Mouse (Mus musculus): Measurements from ENCODE around the gene Edil3. TPM values are rescaled to one million over a fixed set of nuclear protein-coding genes. Genes with fewer than 3 reads are reported as not detected.
A peak's percentile ranks its signal among the peaks of the same experiment; 100 is the strongest.

Edil3 gene
- polyA plus RNA-seq, 1 experiment from 2014 or later: 5.6 TPM

DNA sequence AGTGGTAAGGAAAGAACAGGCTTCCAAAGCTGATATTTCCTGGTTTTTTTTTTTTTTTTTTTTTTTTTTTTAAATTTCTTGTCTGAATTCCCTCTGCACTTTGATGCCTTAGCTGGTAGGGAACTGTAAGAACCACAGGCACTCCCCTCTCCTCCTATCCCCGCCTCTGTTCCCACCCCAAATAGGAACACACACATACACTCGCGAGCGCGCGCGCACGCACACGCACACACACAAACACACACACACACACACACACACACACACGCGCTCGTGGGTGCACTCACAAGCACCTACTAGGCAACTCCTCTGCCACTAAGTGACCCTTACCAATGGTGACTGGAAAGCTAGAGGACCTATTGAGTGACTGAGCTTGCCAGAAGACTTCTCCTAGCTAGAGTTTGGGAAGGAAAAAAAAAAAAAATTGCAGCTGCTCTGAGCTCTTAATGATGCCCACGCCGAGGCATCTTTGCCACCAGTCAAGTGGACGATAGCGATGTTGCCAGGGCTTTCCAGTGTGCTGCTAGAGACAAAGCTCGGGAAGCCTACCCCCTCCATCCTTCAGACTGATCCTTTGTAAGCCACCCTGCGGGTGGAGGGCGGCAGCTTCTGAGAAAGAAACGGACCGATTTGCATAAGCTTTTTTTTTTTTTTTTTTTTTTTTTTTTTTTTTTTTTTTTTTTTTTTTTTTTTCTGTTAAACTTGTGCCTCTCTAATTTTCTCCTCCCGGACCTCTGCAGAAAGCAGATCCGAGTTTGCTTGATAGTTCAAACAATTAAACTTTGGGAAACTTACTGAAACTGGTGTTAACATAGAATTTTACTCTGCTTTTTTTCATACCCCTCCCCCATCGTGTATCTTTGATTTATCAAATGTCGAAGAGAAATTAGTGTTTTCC is 2.5 kb downstream of the Edil3 start:
- H3K4me3 ChIP-seq (ENCODE audit: low read length): peak overlapping the region; percentile 65
- H3K9me3 ChIP-seq (ENCODE audit: low read length): no peaks in the 10 kb centered on the region
- peak overlapping the region; percentile 94 for H3K4me2 ChIP-seq (replicated peaks; ENCODE audit: low read depth, low read length)
- no peak overlapping the region for H3K27ac ChIP-seq (ENCODE audit: low read length)
- H3K27me3 ChIP-seq (ENCODE audit: insufficient read depth, low read length): peaks cover 15% of the 10 kb centered on the region; the same call in 1 of the 2 replicates
- H3K36me3 ChIP-seq (ENCODE audit: insufficient read depth, low read length): no peaks in the 10 kb centered on the region
- ATAC-seq (ENCODE audit: low FRiP score, low TSS enrichment): peak; percentile 47
- WGBS: under 1% methylated on average over 25 of the region's 25 CpGs
- H3K9ac ChIP-seq (replicated peaks; ENCODE audit: low read length): peak overlapping the region; percentile 57
- H3K4me1 ChIP-seq (ENCODE audit: insufficient read depth, low read length): peaks cover 10% of the 10 kb centered on the region

DNA sequence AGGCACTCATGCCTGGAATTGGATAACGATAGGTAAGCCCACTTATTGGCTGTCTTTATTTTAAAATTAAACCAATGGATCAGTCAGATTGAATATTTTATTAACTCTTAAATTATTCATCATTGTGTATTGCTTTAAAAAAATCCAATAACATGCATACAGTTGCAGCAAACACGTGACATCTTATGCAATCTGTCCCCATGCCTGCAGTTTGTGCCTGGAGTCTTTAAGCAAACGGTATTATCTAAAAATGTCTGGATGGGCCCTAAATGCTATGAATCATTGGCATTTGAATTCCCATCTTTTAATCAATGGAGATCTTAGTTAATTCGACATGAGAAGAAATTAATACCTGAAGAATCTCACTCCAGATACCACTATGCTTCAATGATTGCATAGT is 3.2 kb downstream of the Edil3 start:
- Histone ChIP-seq H3K4me3 (ENCODE audit: low read length) (no peak overlapping the region), H3K9me3 (ENCODE audit: low read length) (no peaks in the 10 kb centered on the region)
- no peak for ATAC-seq (ENCODE audit: low FRiP score, low TSS enrichment)

GRCm38 (mm10) chr13:88828362-88828761 is 7.1 kb downstream of the Edil3 start:
- Histone ChIP-seq H3K9ac (replicated peaks; ENCODE audit: low read length) (no peak overlapping the region), H3K4me2 (replicated peaks; ENCODE audit: low read depth, low read length) (no peak overlapping the region; the same call in 1 of the 2 replicates), H3K36me3 (ENCODE audit: insufficient read depth, low read length) (no peaks in the 10 kb centered on the region), H3K4me3 (ENCODE audit: low read length) (peak overlapping the region; percentile 9; the same call in 1 of the 2 replicates), H3K27me3 (ENCODE audit: insufficient read depth, low read length) (no peaks in the 10 kb centered on the region), H3K9me3 (ENCODE audit: low read length) (no peaks in the 10 kb centered on the region), H3K4me1 (ENCODE audit: insufficient read depth, low read length) (peaks cover 4% of the 10 kb centered on the region; the same call in 1 of the 2 replicates), H3K27ac (ENCODE audit: low read length) (no peak overlapping the region)
- no peak for ATAC-seq (ENCODE audit: low FRiP score, low TSS enrichment)
- WGBS: 47% methylated on average over 10 of the region's 10 CpGs

More for the DNA sequence above, 3.2 kb downstream of the Edil3 start:
- Histone ChIP-seq H3K4me1 (ENCODE audit: insufficient read depth, low read length) (peaks cover 10% of the 10 kb centered on the region), H3K4me2 (replicated peaks; ENCODE audit: low read depth, low read length) (peak overlapping the region; percentile 94; the same call in 1 of the 2 replicates), H3K27ac (ENCODE audit: low read length) (no peak overlapping the region), H3K27me3 (ENCODE audit: insufficient read depth, low read length) (peaks cover 15% of the 10 kb centered on the region; the same call in 1 of the 2 replicates), H3K36me3 (ENCODE audit: insufficient read depth, low read length) (no peaks in the 10 kb centered on the region), H3K9ac (replicated peaks; ENCODE audit: low read length) (no peak overlapping the region)
- 24% methylated on average over 4 of the region's 4 CpGs for WGBS

GRCm38 (mm10) chr13:88833732-88834131 is 12.5 kb downstream of the Edil3 start:
- no peak overlapping the region for H3K4me2 ChIP-seq (replicated peaks; ENCODE audit: low read depth, low read length)
- H3K36me3 ChIP-seq (ENCODE audit: insufficient read depth, low read length): no peaks in the 10 kb centered on the region
- H3K27ac ChIP-seq (ENCODE audit: low read length): no peak overlapping the region
- no peaks in the 10 kb centered on the region for H3K9me3 ChIP-seq (ENCODE audit: low read length)
- WGBS: 81% methylated on average over 1 of the region's 1 CpGs
- no peak overlapping the region for H3K4me3 ChIP-seq (ENCODE audit: low read length)
- H3K4me1 ChIP-seq (ENCODE audit: insufficient read depth, low read length): no peaks in the 10 kb centered on the region
- H3K27me3 ChIP-seq (ENCODE audit: insufficient read depth, low read length): no peaks in the 10 kb centered on the region
- H3K9ac ChIP-seq (replicated peaks; ENCODE audit: low read length): no peak overlapping the region
- no peak for ATAC-seq (ENCODE audit: low FRiP score, low TSS enrichment)

DNA sequence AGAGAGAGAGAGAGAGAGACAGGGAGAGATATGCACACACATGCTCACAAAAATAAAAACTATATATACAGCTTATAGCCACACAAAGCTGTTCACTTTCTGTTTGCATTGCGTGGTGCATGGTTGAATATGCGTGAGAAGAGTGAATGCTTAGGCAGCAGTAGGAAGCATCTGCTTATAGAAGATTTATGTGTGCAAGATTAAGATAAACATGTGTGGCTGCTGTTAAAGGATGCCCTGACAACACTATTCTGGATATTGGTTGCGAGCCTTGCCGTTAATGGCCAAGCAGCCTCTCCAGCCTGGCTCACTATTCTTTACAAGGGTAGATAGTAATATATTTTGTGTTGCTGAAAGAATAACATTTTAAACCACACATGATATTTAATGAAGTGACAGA is 28.5 kb downstream of the Edil3 start:
- Histone ChIP-seq H3K27ac (ENCODE audit: low read length) (no peak overlapping the region), H3K4me2 (replicated peaks; ENCODE audit: low read depth, low read length) (no peak overlapping the region), H3K4me3 (ENCODE audit: low read length) (no peak overlapping the region), H3K4me1 (ENCODE audit: insufficient read depth, low read length) (no peaks in the 10 kb centered on the region), H3K36me3 (ENCODE audit: insufficient read depth, low read length) (no peaks in the 10 kb centered on the region), H3K27me3 (ENCODE audit: insufficient read depth, low read length) (no peaks in the 10 kb centered on the region), H3K9me3 (ENCODE audit: low read length) (no peaks in the 10 kb centered on the region), H3K9ac (replicated peaks; ENCODE audit: low read length) (no peak overlapping the region)
- WGBS: 54% methylated on average over 4 of the region's 4 CpGs
- ATAC-seq (ENCODE audit: low FRiP score, low TSS enrichment): no peak

GRCm38 (mm10) chr13:88879960-88880359 is 58.7 kb downstream of the Edil3 start:
- H3K9ac ChIP-seq (replicated peaks; ENCODE audit: low read length): no peak overlapping the region
- H3K4me2 ChIP-seq (replicated peaks; ENCODE audit: low read depth, low read length): no peak overlapping the region
- peak; percentile 74; the same call in 1 of the 2 replicates for ATAC-seq (ENCODE audit: low FRiP score, low TSS enrichment)
- H3K4me3 ChIP-seq (ENCODE audit: low read length): no peak overlapping the region
- no peaks in the 10 kb centered on the region for H3K36me3 ChIP-seq (ENCODE audit: insufficient read depth, low read length)
- no peak overlapping the region for H3K27ac ChIP-seq (ENCODE audit: low read length)
- no peaks in the 10 kb centered on the region for H3K9me3 ChIP-seq (ENCODE audit: low read length)
- WGBS: 30% methylated on average over 2 of the region's 2 CpGs
- H3K27me3 ChIP-seq (ENCODE audit: insufficient read depth, low read length): no peaks in the 10 kb centered on the region
- no peaks in the 10 kb centered on the region for H3K4me1 ChIP-seq (ENCODE audit: insufficient read depth, low read length)

GRCm38 (mm10) chr13:88890728-88891127 is 69.5 kb downstream of the Edil3 start:
- H3K9me3 ChIP-seq (ENCODE audit: low read length): no peaks in the 10 kb centered on the region
- H3K4me2 ChIP-seq (replicated peaks; ENCODE audit: low read depth, low read length): no peak overlapping the region
- ATAC-seq (ENCODE audit: low FRiP score, low TSS enrichment): no peak
- no peak overlapping the region for H3K27ac ChIP-seq (ENCODE audit: low read length)
- H3K9ac ChIP-seq (replicated peaks; ENCODE audit: low read length): no peak overlapping the region
- no peak overlapping the region for H3K4me3 ChIP-seq (ENCODE audit: low read length)
- H3K27me3 ChIP-seq (ENCODE audit: insufficient read depth, low read length): no peaks in the 10 kb centered on the region
- 62% methylated on average over 3 of the region's 3 CpGs for WGBS
- H3K36me3 ChIP-seq (ENCODE audit: insufficient read depth, low read length): no peaks in the 10 kb centered on the region
- no peaks in the 10 kb centered on the region for H3K4me1 ChIP-seq (ENCODE audit: insufficient read depth, low read length)

- 95% methylated on average over 3 of the region's 3 CpGs for WGBS
- H3K36me3 ChIP-seq (ENCODE audit: insufficient read depth, low read length): no peaks in the 10 kb centered on the region
- H3K27me3 ChIP-seq (ENCODE audit: insufficient read depth, low read length): no peaks in the 10 kb centered on the region
- no peaks in the 10 kb centered on the region for H3K9me3 ChIP-seq (ENCODE audit: low read length)
- H3K9ac ChIP-seq (replicated peaks; ENCODE audit: low read length): no peak overlapping the region
- no peaks in the 10 kb centered on the region for H3K4me1 ChIP-seq (ENCODE audit: insufficient read depth, low read length)
- no peak overlapping the region for H3K4me3 ChIP-seq (ENCODE audit: low read length)
- no peak overlapping the region for H3K27ac ChIP-seq (ENCODE audit: low read length)
- no peak for ATAC-seq (ENCODE audit: low FRiP score, low TSS enrichment)
- H3K4me2 ChIP-seq (replicated peaks; ENCODE audit: low read depth, low read length): no peak overlapping the region
These were observed 78.8 kb downstream of the Edil3 start for GRCm38 (mm10) chr13:88900046-88900445.

DNA sequence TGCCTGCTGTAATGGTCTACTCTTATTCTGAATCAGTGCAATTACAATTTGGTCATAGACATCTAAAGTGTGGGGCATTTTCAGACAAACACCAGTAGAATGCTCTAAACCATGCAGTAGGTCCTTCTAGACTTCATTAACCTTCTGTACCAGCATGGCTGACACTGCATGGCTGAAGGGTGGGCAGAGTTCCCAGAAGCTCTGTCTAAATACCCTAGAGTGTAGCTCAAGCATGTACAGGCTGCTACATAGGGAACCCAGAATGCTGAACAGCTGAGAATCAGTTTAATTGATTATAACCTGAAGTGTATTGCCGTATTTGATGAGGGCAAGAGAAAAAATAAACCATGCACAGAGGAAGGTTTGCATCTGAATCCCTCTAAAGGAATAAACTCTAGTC is 86.1 kb downstream of the Edil3 start:
- 70% methylated on average over 1 of the region's 1 CpGs for WGBS
- H3K4me1 ChIP-seq (ENCODE audit: insufficient read depth, low read length): no peaks in the 10 kb centered on the region
- H3K4me3 ChIP-seq (ENCODE audit: low read length): no peak overlapping the region
- no peak overlapping the region for H3K4me2 ChIP-seq (replicated peaks; ENCODE audit: low read depth, low read length)
- H3K27me3 ChIP-seq (ENCODE audit: insufficient read depth, low read length): no peaks in the 10 kb centered on the region
- H3K9ac ChIP-seq (replicated peaks; ENCODE audit: low read length): no peak overlapping the region
- no peak overlapping the region for H3K27ac ChIP-seq (ENCODE audit: low read length)
- ATAC-seq (ENCODE audit: low FRiP score, low TSS enrichment): no peak
- H3K9me3 ChIP-seq (ENCODE audit: low read length): no peaks in the 10 kb centered on the region
- no peaks in the 10 kb centered on the region for H3K36me3 ChIP-seq (ENCODE audit: insufficient read depth, low read length)

GRCm38 (mm10) chr13:88908187-88908586 is 86.9 kb downstream of the Edil3 start:
- H3K9ac ChIP-seq (replicated peaks; ENCODE audit: low read length): no peak overlapping the region
- H3K4me2 ChIP-seq (replicated peaks; ENCODE audit: low read depth, low read length): no peak overlapping the region
- H3K4me3 ChIP-seq (ENCODE audit: low read length): no peak overlapping the region
- no peaks in the 10 kb centered on the region for H3K36me3 ChIP-seq (ENCODE audit: insufficient read depth, low read length)
- no peaks in the 10 kb centered on the region for H3K4me1 ChIP-seq (ENCODE audit: insufficient read depth, low read length)
- H3K27ac ChIP-seq (ENCODE audit: low read length): no peak overlapping the region
- ATAC-seq (ENCODE audit: low FRiP score, low TSS enrichment): no peak
- H3K27me3 ChIP-seq (ENCODE audit: insufficient read depth, low read length): no peaks in the 10 kb centered on the region
- 62% methylated on average over 1 of the region's 1 CpGs for WGBS
- no peaks in the 10 kb centered on the region for H3K9me3 ChIP-seq (ENCODE audit: low read length)

Data from kidney, embryonic 16.5 days (tissue).